Mouse (Mus musculus) liver, embryonic 14.5 days (tissue): ENCODE measurements around the gene Pola1.

Source experiments
- CTCF ChIP-seq: IDR thresholded peaks from 2 replicates; pipeline ENCODE4 v1.5.1; 2016; ENCODE audit warnings: antibody characterized with exemption, low read depth, control low read depth
- EP300 ChIP-seq: IDR thresholded peaks from 2 replicates; pipeline ENCODE4 v1.6.1; 2016; ENCODE audit warnings: antibody characterized with exemption, low read depth

GRCm38 (mm10) chrX:93674432-93674831 lies 42.5 kb upstream of the Pola1 start:
- TF ChIP-seq CTCF = no peak
- TF ChIP-seq EP300 = no peak
